Mouse (Mus musculus) lung, embryonic 15.5 days (tissue): ENCODE data around the gene 4930426L09Rik. TPM values are rescaled to one million over a fixed set of nuclear protein-coding genes. Genes with fewer than 3 reads are reported as not detected.
A peak's percentile ranks its signal among the peaks of the same experiment; 100 is the strongest.

ENCODE experiments used
- ATAC-seq: fragments of 200-750 bp; cut with Nextera tagmentation; 2 replicates; pipeline ENCODE4 v1.8.0; 2017; ENCODE audit warnings: moderate number of reproducible peaks, borderline replicate concordance; ENCODE audit not compliant: low FRiP score, low TSS enrichment; ENCODE audit errors: extremely low read depth
- H3K27ac ChIP-seq: fragments of 300-500 bp; sonication (generic); 2 replicates; pipeline ENCODE4 v1.5.1; 2015; ENCODE audit warnings: moderate library complexity, mild to moderate bottlenecking, inconsistent platforms
- H3K27me3 ChIP-seq: fragments of 300-500 bp; sonication (generic); 2 replicates; pipeline ENCODE4 v1.6.1; 2015; ENCODE audit warnings: inconsistent platforms
- H3K36me3 ChIP-seq: fragments of 300-500 bp; sonication (generic); 2 replicates; pipeline ENCODE4 v1.6.1; 2015; ENCODE audit warnings: inconsistent platforms
- H3K4me1 ChIP-seq: fragments of 300-500 bp; sonication (generic); 2 replicates; pipeline ENCODE4 v1.6.1; 2015; ENCODE audit warnings: inconsistent platforms
- H3K4me2 ChIP-seq: fragments of 300-500 bp; sonication (generic); 2 replicates; pipeline ENCODE4 v1.6.1; 2015; ENCODE audit warnings: inconsistent platforms, mild to moderate bottlenecking, moderate library complexity
- H3K4me3 ChIP-seq: fragments of 300-500 bp; sonication (generic); 2 replicates; pipeline ENCODE4 v1.5.1; 2015; ENCODE audit warnings: mild to moderate bottlenecking, inconsistent platforms
- H3K9ac ChIP-seq: fragments of 300-500 bp; sonication (generic); 2 replicates; pipeline ENCODE4 v1.6.1; 2015; ENCODE audit warnings: inconsistent platforms
- H3K9me3 ChIP-seq: fragments of 300-500 bp; sonication (generic); 2 replicates; pipeline ENCODE4 v1.6.1; 2016; ENCODE audit warnings: inconsistent platforms
- WGBS: fragments of 180-500 bp; shearing (Covaris S2); methylation state at CpG from one replicate; pipeline ENCODE4 v1.1.7; 2015; 5-methylcytosine and 5-hydroxymethylcytosine counted together
- polyA plus RNA-seq: library from polyadenylated mRNA; unstranded; fragments of >200 nt; fragmentation: Nextera tagmentation; extraction: Ambion mirVana; gene quantifications from 2 replicates; pipeline ENCODE4 v1.2.1, GENCODE M21; 2015

Gene 4930426L09Rik
- polyA plus RNA-seq = 0.14 and 0.26 TPM in 2 replicates

DNA sequence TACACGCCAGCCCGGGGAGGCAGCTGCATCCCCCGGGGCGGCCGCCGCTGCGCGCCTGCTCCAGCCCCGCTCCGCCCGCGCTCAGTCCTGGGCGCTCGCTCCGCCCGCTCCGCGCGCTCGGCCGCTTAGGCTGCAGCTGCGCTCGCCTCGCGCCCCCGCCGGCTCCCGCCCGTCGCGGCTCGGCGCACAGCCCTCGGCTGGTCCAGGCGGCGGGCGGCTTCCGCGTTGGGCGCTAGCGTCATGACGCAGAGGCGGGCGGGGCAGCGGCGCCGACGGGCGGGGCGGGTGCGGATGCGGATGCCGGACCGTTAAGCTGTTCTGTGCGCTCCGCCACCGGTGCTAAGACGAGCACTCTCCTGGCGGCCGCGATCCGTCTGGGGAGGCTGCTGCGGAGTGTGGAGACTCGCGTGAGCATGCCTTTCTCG, at the start of gene 4930426L09Rik, which contains the start of gene Pip4k2a:
Gene 4930426L09Rik (plus strand): TSS at position 290 of the 425 bp plus-strand sequence.
Gene Pip4k2a (minus strand): TSS at position 73 of the 425 bp plus-strand sequence.
- ATAC-seq = peak; percentile 97
- Histone ChIP-seq H3K27me3 (no peaks in the 10 kb centered on the region), H3K9ac (peak within 1 kb of the TSS; percentile 74), H3K27ac (peak within 1 kb of the TSS; percentile 93), H3K4me3 (peak within 1 kb of the TSS; percentile 89), H3K36me3 (no peaks in the 10 kb centered on the region), H3K4me1 (peaks cover 14% of the 10 kb centered on the region; the same call in 1 of the 2 replicates), H3K9me3 (no peaks in the 10 kb centered on the region), H3K4me2 (peak within 1 kb of the TSS; percentile 97)
- WGBS = under 1% methylated on average over 60 of the region's 66 CpGs

DNA sequence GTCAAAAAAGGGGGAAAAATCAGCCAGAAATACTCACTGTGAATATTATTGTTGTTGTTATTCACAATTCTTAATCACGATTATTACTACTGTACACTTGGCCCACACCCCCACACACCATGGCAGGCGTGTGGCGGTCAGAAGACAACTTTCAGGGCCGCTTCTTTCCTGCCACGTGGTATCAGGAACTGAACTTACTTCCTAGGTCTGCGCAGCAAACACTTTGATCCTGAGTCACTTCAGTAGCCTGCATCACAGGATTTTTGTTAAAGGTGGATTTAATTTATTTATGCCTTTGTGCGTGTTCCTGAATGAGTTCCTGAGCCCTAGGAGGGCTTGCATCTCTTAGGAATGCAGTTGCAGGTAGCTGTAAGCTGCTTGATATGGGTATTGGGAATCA, 49.4 kb upstream of the 4930426L09Rik start:
- WGBS = 79% methylated on average over 7 of the region's 7 CpGs
- no peaks in the 10 kb centered on the region for H3K9me3 ChIP-seq

DNA sequence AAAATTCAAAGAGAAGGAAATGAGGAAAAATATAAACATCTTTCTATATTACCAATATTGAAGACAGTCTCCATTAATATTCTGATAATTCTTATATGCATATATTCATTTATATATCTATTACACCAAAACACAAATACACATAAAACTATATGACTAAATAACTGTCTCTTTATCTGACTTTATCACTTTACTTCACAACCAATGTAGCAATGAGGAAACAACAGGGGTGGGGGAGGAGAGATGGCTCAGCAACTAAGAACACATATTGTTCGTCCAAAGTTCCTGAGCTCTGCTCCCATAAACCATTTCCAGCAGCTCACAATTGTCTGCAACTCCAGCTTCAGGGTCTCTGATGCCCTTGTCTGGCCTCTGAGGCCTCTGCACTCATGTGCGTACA, 47.4 kb upstream of the 4930426L09Rik start:
- Histone ChIP-seq H3K4me1 (peaks cover 24% of the 10 kb centered on the region), H3K27ac (no peak overlapping the region), H3K4me3 (no peak overlapping the region), H3K27me3 (no peaks in the 10 kb centered on the region), H3K9me3 (no peaks in the 10 kb centered on the region), H3K4me2 (no peak overlapping the region), H3K9ac (no peak overlapping the region), H3K36me3 (no peaks in the 10 kb centered on the region)
- no peak for ATAC-seq
- WGBS = 68% methylated on average over 2 of the region's 2 CpGs

More for the DNA sequence above, 49.4 kb upstream of the 4930426L09Rik start:
- Histone ChIP-seq H3K27ac (no peak overlapping the region), H3K9ac (no peak overlapping the region), H3K4me3 (no peak overlapping the region), H3K4me2 (no peak overlapping the region), H3K36me3 (no peaks in the 10 kb centered on the region), H3K27me3 (no peaks in the 10 kb centered on the region), H3K4me1 (peaks cover 30% of the 10 kb centered on the region)
- no peak for ATAC-seq

DNA sequence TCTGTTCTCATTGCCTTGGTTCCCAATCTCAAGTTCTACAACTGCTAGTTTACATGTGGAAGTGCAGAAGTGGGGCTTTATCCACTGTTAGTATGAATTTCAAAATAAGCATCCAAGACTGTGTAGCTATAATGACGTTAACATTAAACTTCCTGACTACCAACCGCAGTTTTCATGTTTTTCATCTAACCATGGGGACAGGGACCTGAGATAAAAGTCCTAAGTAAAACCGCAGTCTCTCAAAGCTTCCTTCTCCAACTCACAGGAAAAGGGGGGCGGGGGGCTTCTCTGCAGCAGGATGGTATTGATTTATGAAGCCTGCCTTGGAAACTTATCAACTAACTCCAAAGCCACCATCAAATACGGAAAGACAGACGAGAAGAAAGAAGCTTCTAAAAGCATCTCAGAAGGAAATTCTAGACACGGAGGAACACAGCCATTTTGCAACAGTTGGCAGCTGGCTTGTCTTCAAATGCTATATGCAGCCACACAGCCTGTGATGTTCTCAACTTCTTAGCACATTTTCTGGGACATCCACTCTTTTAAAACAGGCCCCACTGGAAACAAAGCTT, 46.0 kb upstream of the 4930426L09Rik start:
- Histone ChIP-seq H3K4me2 (peak overlapping the region; percentile 14), H3K9ac (no peak overlapping the region), H3K27me3 (no peaks in the 10 kb centered on the region), H3K9me3 (no peaks in the 10 kb centered on the region), H3K4me3 (no peak overlapping the region), H3K36me3 (no peaks in the 10 kb centered on the region), H3K4me1 (peaks cover 20% of the 10 kb centered on the region), H3K27ac (peak overlapping the region; percentile 48)
- 26% methylated on average over 7 of the region's 7 CpGs for WGBS
- ATAC-seq = no peak

DNA sequence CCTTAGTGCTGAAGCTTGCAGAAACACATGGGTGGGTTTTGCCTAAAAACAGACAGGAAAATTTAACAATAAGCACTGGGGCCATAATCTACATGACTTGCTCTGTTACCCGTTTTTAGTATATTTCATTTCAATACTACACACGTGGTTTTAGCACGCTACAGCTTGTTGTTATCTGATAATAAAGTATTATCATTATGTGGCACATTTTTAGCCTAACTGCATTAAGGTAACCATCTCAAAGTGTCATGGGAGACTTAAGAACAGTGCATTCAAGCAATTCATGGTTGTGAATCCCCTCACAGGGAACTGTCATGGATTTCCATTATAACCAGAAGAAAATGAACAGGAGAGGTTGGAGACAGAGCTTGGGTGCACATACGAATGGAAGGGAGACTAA, 43.7 kb upstream of the 4930426L09Rik start:
- H3K4me1 ChIP-seq = peaks cover 7% of the 10 kb centered on the region

DNA sequence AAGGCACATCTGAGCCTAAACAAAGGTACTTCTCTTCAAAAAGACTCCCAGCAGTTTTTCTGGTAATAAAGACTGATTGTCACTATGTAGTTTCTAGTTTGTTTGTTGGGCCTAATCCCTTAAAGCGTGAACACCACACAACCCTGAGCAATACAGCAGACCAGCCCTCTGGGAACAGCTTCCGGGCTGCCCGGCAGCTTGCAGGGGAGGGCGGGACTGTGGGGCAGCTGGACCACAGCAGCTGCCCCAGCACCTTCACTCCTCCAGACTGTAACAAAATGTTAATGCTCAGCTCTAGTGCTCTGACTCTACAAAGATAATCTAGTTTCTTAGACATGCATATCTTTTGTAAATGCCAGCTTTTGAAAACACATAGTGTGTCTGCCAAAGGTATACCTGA, 43.1 kb upstream of the 4930426L09Rik start:
- H3K4me2 ChIP-seq = no peak overlapping the region
- no peak overlapping the region for H3K9ac ChIP-seq
- no peak for ATAC-seq
- H3K36me3 ChIP-seq = no peaks in the 10 kb centered on the region
- no peak overlapping the region for H3K27ac ChIP-seq
- H3K9me3 ChIP-seq = no peaks in the 10 kb centered on the region
- H3K27me3 ChIP-seq = no peaks in the 10 kb centered on the region
- WGBS = 55% methylated on average over 4 of the region's 4 CpGs
- H3K4me3 ChIP-seq = no peak overlapping the region
- peaks cover 7% of the 10 kb centered on the region for H3K4me1 ChIP-seq

More for the DNA sequence above, 43.7 kb upstream of the 4930426L09Rik start:
- H3K9me3 ChIP-seq = no peaks in the 10 kb centered on the region
- no peak for ATAC-seq
- WGBS = 71% methylated on average over 4 of the region's 4 CpGs
- H3K27ac ChIP-seq = no peak overlapping the region
- H3K36me3 ChIP-seq = no peaks in the 10 kb centered on the region
- H3K9ac ChIP-seq = no peak overlapping the region
- H3K4me3 ChIP-seq = no peak overlapping the region
- H3K27me3 ChIP-seq = no peaks in the 10 kb centered on the region
- no peak overlapping the region for H3K4me2 ChIP-seq

DNA sequence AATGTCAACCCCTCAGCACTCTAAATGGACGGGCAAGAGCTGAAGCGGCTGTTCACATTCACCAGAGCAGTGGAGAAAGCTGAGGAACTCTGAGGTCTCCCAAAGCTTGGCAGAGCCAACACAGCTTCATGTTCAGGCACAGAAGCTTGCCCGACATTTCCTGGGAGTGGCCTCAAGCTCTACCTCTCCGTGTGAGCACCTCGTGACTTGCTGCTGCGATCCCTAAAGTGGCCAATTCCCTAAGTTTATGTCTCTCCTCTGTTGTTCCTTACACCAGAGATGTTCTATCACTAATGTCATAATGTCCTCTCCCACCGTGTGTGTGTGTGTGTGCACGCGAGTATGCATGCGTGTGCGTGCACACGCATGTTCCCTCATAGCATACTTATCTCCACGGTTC, 42.5 kb upstream of the 4930426L09Rik start:
- Histone ChIP-seq H3K27ac (no peak overlapping the region), H3K9me3 (no peaks in the 10 kb centered on the region), H3K9ac (no peak overlapping the region), H3K4me3 (no peak overlapping the region), H3K36me3 (no peaks in the 10 kb centered on the region), H3K4me1 (peaks cover 7% of the 10 kb centered on the region), H3K27me3 (no peaks in the 10 kb centered on the region), H3K4me2 (no peak overlapping the region)
- 84% methylated on average over 13 of the region's 13 CpGs for WGBS
- no peak for ATAC-seq

DNA sequence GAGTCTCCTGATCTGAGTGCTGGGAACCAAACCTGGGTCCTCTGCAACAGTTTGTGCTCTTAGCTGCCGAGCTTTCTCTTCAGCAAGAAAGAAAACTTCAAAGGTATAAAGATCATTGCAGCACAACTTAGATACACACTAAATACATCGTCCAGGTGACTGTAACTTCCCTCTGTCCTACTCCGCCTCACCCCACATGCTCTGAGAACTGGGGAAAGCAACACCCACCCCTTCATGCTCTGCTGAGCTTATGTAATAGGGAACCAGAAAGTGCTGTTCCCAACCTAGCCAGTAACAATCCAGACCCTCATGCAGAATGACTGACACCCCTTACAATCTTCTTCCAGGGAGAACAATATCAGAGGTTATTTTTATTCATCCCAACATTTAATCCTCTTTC, 41.7 kb upstream of the 4930426L09Rik start:
- H3K4me1 ChIP-seq = peaks cover 7% of the 10 kb centered on the region

DNA sequence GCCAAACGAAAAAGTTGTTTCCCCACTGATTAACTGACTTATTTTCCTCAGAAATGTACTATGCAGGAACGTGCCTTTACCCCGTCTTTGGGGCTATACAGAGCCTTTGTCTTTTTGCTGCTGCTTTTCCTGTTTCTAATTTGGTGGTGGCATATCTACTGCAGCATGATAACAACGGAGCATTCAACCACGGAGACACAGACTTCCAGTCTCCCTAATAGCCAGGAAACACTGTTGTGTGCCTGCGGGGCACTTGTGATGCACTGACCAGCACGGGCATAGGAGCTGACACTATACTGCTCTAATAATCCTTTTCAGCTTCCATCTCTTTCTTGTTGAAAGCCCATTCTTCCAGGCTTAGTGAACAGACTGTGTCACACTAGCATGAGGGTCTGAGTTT, 41.2 kb upstream of the 4930426L09Rik start:
- Histone ChIP-seq H3K27me3 (no peaks in the 10 kb centered on the region), H3K4me3 (no peak overlapping the region), H3K4me1 (peaks cover 7% of the 10 kb centered on the region), H3K36me3 (no peaks in the 10 kb centered on the region), H3K27ac (no peak overlapping the region), H3K4me2 (no peak overlapping the region), H3K9ac (no peak overlapping the region), H3K9me3 (no peaks in the 10 kb centered on the region)
- 67% methylated on average over 7 of the region's 7 CpGs for WGBS
- ATAC-seq = no peak

More for the DNA sequence above, 41.7 kb upstream of the 4930426L09Rik start:
- WGBS = 85% methylated on average over 3 of the region's 3 CpGs
- no peak overlapping the region for H3K27ac ChIP-seq
- no peaks in the 10 kb centered on the region for H3K27me3 ChIP-seq
- no peak overlapping the region for H3K4me3 ChIP-seq
- ATAC-seq = no peak
- H3K36me3 ChIP-seq = no peaks in the 10 kb centered on the region
- H3K9ac ChIP-seq = no peak overlapping the region
- H3K9me3 ChIP-seq = no peaks in the 10 kb centered on the region
- H3K4me2 ChIP-seq = no peak overlapping the region

DNA sequence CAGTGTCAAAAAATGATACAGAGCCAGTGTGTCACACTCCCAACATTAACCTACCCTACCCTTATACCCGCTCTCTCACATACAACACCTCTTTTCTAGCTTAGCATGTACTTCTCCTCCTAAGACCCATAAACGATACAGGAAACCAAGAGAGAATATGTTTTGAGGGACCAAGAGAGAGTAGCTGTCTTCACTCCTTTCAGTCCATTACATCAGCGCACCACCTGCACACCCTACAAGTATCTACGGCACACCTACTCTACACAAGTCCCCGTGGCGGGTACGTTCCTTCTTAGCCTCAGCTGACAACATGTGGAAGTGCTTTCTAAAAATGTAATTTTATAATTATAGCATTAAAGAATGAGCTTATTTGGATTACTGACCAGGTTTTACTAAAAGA, 40.7 kb upstream of the 4930426L09Rik start:
- ATAC-seq = no peak
- no peak overlapping the region for H3K27ac ChIP-seq
- H3K36me3 ChIP-seq = no peaks in the 10 kb centered on the region
- no peaks in the 10 kb centered on the region for H3K27me3 ChIP-seq
- H3K4me1 ChIP-seq = peaks cover 4% of the 10 kb centered on the region
- H3K4me3 ChIP-seq = no peak overlapping the region
- no peak overlapping the region for H3K4me2 ChIP-seq
- H3K9ac ChIP-seq = no peak overlapping the region
- no peaks in the 10 kb centered on the region for H3K9me3 ChIP-seq
- 88% methylated on average over 7 of the region's 7 CpGs for WGBS

DNA sequence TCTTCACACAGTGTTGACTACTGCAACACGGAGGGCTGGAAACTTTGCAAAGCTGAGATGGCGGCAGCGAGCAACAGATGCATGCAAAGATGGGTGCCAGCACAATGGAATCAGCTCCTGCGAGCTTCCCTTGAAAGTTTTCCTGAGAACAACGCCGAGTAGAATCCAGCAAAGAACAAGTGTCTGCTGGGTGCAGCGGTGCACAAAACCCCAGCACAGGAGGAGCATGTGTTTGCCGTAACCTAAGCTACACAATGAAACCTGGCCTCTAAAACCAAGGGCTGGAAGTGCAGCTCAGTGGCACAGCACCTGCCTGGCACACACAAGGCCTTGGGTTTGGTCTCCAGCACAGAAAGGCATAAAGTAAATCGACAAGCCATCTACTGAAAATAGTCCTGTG, 40.1 kb upstream of the 4930426L09Rik start:
- Histone ChIP-seq H3K4me2 (no peak overlapping the region), H3K4me3 (no peak overlapping the region), H3K36me3 (no peaks in the 10 kb centered on the region), H3K9me3 (no peaks in the 10 kb centered on the region), H3K27ac (no peak overlapping the region), H3K4me1 (no peaks in the 10 kb centered on the region), H3K9ac (no peak overlapping the region), H3K27me3 (no peaks in the 10 kb centered on the region)
- no peak for ATAC-seq
- WGBS = 86% methylated on average over 9 of the region's 9 CpGs

DNA sequence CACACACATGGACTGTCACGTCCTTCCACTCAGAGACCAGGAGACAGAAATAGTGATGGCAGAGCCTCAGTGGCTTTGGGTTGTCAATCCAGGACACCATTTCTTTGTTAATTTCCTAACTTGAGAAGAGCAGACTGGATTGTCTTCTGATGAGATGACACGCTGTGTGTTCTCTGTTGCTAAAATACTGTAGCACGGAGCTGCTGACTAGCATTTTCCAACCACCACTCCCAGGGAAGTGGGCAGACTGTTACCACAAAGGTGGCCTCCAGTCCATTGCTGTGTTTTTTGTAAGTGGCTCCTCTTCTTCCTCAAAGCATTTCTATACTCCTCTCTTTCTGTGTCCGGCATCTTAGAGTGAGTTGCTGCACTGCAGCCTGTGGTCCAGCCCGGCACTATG, 39.6 kb upstream of the 4930426L09Rik start:
- Histone ChIP-seq H3K36me3 (no peaks in the 10 kb centered on the region), H3K9me3 (no peaks in the 10 kb centered on the region), H3K27me3 (no peaks in the 10 kb centered on the region), H3K4me2 (no peak overlapping the region), H3K27ac (no peak overlapping the region), H3K4me3 (no peak overlapping the region), H3K4me1 (no peaks in the 10 kb centered on the region), H3K9ac (no peak overlapping the region)
- 85% methylated on average over 5 of the region's 5 CpGs for WGBS
- ATAC-seq = no peak
